Mouse (Mus musculus): Measurements from ENCODE around the gene Scarb2.

GRCm38 (mm10) chr5:92392542-92392941 lies 114.1 kb downstream of the Scarb2 start:
- no peak for TF ChIP-seq CTCF (IDR thresholded peaks at IDR 0.05; ENCODE audit: control insufficient read depth, insufficient read depth, low read length)
- TF ChIP-seq POLR2A (IDR thresholded peaks at IDR 0.05; ENCODE audit: borderline replicate concordance, control insufficient read depth, low read depth, low read length) = no peak
